Mouse (Mus musculus) NIH3T3 (cell line): ENCODE results near the gene Slc43a2.
"Not testable (repeated sequence)": the region's sequence is repeated elsewhere in the genome, so short reads cannot be mapped to it uniquely, and the experiment has no call there.

Experiments
- DNase-seq: peaks from one replicate; pipeline ENCODE4 v3.0.0-alpha.2; 2012; ENCODE audit warnings: low read depth

Slc43a2 gene

DNA sequence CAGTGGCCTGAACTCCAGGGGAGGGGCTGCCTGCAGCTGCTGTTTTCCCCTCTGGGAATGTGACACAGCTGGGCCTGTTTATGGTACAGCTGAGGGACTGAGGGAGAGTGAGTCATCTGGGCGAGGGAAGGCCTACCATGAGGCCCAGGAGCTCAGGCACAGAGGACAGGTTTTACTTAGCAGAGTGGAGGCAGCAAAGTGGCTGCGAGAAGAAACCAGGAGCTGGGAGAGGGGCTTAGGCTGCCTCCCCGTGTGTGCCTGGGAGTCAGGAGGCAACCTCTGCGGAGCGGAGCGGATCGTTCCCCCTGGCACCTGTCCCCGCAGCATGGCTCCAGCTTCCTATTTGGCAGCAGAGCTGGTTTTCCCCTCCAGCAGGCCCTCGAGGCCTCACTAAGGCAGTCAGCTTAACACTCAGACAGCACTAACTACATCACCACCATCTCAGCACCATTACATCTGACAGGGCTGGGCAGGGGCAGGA, 20.5 kb downstream of the Slc43a2 start:
- peak; percentile 70 for DNase-seq

DNA sequence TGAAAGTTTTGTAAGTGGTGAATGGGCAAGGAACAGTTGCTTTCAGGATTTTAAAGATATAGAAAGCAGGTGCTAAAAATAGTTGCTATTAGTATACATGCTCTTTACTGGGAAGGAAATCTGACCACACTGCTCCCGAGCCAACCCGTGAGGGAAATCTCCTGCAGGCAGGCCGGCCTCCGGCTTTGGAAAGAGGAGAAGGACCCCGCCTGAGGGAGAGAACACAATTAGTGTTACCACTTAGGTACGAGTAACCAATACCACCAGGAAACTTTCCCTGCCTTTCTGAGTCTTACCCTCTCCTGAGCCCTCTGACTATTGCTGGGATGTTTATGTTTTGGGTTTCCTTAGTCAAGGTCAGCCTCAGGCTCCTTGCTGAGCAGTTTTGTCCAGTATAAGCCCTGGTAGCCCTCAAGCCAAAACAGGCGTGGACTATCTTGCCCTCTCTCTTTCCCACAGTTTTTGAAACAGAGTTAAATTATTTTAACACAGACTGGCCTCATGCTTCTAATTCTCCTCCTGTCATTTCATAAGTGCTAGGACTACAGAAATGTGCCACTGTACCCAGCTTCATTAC, 21.5 kb downstream of the Slc43a2 start:
- peak; percentile 57 for DNase-seq

DNA sequence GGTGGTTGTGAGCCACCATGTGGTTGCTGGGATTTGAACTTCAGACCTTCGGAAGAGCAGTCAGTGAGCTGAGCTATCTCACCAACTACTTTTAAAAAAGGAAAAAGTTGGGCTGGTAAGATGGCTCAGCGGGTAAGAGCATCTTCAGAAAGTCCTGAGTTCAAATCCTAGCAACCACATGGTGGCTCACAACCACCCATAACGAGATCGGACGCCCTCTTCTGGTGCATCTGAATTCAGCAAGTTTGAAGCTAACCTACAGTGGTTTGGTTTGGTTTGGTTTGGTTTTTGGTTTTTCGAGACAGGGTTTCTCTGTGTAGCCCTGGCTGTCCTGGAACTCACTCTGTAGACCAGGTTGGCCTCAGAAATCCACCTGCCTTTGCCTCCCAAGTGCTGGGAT, 24.5 kb downstream of the Slc43a2 start:
- not testable (repeated sequence) for DNase-seq

DNA sequence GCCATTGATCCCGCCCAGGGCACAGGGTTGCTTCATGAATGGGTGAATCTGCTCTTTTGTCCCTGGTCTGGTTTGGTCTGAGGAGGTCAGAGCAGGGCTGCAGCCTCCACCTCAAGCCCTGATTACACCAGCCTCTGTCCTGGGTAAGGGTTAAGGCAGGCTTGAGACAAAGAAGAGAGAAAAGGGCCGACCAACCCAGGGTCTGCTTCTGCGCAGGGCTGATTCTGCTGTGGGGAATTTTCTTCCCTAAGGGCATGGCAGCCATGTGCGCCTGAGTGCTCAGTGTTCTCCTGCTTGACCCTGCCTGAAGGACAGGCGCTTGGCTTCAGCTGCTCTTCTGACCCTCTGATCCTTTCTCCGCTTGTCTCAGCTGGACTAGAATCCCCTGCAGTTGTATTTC, 25.6 kb downstream of the Slc43a2 start:
- DNase-seq = no peak

DNA sequence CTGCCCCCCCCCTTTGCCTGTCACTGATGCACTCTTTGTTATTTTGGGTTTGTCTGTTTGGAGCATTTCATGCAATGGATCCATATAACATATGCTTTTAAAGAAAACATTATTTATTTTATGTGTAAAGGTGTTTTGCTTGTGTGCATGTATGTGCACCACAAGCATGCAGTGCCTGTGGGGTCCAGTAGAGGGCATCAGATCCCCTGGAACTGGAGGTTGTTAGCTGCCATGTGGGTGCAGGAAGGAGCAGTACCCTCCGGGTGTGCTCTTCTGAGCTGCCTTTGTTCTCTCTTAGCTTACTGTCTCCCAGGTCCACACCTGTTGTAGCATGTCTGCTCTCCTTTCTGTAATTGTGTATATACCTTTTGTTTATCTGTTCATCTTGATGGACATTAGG, 26.6 kb downstream of the Slc43a2 start:
- DNase-seq = peak; percentile 26

DNA sequence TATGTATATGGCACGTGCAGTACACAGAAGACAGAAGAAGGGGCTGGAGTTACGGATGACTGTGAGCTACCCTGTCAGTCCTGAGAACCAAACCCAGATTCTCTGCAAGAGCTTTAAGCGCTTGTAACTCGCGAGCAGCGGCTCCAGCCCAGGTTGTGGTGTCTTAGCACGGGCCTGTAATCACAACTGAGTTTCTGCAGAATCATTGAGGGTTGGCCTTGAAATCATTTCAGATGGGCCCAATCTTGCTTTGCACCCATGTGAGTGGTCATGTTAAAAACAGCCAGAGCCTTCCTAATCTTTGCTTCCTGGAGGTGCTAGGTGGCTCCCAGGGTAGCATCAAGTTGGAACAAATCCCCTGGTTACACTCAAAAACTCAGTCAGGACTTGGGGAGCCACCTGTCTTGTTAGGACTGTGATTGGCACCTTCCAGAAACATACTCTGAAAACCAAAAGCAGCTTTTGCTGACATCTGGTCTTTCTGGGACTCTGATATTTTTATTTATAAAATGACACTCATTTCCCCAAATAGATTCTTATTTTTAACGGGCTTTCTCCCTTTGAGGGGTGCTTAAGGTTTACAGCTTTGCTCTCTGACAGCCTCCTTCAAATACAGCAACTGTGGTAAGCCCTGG, 28.5 kb downstream of the Slc43a2 start:
- DNase-seq = no peak

DNA sequence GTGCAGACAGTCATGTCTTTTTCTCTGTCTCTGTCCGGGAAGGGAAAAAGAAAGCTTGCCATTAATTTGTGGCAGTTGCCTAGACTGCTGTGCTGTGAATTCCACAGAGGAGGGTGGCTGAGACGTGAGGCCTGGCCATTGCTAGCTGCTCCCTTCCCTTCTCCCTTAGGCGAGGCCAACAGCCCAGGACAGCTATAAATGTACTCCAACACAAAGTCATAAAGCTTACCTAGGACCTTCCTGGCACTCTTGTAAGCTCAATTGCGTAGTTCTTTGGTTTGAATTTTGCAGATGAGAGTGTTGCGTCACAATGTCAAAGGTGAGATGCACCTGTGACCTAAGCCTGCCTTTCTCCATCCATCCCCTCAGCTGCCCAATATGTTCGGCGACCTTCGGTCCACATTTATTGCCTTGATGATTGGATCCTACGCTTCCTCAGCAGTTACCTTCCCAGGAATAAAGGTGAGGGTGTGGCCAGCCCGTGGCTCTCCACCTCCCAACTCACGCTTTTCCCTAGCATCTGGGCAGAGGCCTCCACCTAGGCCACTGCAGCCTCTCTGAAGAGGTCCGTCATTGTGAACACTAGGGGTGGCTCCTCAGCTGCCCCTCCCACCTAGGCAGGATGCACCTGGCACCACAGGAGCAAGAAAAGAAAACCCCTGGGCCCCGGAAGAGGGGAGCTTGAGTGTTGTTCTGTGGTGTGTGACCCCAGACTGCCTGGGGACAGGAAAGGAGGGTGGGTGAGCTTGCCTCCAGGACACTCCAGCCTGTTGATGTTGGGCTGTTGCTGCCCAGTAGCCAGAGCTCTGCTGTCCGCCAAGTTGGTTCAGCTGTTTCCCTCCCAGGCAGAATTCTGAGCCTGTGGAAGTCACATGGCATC, 29.3 kb downstream of the Slc43a2 start:
- no peak for DNase-seq

DNA sequence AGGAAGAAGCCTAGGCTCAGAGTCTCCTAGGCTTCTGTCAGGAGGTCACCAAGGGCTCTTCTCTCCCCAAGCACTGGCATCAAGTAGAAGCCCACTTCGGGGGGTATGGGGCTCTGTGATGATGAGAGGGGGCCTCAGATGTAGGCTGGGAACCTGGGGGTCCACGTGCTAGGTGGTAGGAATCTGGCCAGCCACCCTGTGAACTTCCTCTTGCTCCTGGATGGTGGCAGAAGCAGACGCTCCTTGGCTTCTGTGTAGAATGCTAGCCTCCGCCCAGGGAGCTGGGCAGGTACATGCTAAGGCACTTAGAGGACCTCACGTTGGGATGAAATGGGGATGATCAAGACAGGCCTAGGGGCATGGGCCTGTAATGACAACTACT, 29.9 kb downstream of the Slc43a2 start:
- DNase-seq = no peak

DNA sequence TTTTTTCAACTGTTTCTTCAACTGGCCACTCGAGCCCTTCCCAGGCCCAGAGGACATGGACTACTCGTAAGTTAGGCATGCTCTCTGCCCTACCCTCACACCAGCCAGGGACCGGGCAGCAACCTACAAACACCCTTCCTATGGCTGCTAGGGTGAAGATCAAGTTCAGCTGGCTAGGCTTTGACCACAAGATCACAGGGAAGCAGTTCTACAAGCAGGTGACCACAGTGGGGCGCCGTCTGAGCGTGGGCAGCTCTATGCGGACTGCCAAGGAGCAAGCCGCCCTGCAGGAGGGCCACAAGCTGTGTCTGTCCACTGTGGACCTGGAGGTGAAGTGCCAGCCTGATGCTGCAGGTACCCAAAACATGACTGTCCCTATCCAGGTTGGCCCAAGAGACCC, 31.3 kb downstream of the Slc43a2 start:
- DNase-seq = peak; percentile 21

DNA sequence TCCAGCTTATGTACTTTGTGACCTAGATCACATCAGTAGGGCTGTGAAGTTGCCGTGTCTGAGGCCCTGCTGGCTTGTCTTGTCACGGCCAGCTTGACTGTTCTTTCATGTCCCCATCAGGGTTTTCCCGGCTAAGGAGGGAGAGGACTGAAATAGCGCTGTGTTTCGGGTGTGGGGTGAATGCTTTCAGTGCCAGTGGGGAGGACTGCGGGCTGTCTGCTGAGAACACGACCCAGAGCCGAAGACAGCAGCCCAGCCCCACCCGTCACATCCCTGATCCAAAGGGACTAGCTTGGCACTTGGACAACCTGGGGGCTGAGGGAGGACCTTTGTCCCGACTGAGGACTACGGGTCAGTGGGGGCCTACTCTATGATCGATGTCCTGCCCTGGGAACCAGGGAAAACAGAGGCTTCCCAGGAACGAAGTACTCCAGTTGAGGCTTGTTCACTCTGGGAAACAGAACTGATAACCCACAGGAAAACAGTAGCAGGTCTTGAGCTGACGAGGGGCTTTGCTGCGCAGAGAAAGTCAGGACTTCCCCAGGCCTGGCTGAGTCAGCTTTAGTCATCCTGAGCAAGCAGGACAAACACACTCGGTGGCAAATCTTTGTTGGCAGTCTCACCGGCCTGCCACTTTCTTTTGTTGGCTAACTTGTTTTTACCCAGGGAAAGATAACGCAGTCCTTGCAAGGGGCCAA, 32.5 kb downstream of the Slc43a2 start:
- DNase-seq = peak; percentile 72

DNA sequence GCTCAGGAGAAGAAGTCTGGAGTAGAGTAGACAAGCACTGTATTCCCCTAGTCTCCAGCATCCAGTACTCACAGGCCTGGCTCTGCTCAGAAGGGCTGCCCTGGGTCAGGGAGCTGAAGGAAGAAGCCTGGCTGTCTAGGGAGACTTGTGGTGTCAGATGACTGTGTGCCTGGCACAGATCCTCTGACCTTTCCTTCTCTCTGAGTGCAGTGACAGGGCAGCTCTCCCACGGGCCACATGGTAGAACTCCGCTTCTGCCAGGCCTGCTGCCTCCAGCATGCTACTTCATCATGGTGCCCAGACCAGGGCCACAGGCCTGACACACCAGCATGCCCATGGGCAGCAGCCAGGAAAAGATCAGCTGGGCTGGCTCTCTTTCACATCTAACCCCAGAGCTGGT, 34.4 kb downstream of the Slc43a2 start:
- DNase-seq = peak; percentile 50

DNA sequence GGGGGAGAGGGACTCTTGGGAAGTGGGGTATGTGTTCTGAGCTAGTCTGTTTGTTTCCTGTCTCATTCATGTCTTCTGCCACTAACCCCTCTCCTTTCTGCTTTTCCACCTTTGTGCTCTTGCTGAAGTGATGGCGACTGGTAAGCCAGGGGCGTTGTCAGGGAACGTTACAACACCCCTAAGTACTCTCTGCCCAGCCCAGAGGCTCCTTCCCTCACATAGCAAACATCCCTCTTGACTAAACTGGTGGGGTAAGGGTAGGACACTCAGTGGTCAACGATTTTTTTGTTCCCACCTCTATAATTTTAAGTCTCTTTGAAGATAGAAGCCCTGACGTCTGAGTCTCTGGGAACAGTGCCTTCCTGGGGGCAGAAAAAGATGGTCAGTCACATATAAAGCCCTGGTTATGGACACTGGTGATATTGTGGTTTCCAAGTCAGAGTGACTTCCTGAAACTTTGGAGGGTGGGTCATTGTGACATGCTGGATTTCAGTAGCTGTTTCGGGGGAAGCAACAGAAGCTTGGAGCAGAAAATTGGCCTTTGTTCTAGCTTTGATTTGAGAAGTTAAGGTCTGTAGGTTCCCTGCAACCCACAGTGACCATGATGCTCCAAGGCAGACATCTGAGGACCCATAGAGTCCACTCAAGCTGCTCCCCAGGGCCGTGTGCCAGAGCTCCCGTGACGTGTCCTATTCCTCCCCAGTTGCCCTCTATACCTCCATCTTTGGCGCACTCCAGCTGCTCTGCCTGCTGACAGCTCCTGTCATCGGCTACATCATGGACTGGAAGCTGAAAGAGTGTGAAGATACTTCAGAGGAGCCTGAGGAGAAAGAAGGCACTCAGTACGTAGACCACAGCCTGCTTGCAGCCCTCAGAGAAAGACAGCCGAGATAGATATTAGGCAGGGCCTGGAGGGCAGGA, 35.0 kb downstream of the Slc43a2 start:
- DNase-seq = no peak

DNA sequence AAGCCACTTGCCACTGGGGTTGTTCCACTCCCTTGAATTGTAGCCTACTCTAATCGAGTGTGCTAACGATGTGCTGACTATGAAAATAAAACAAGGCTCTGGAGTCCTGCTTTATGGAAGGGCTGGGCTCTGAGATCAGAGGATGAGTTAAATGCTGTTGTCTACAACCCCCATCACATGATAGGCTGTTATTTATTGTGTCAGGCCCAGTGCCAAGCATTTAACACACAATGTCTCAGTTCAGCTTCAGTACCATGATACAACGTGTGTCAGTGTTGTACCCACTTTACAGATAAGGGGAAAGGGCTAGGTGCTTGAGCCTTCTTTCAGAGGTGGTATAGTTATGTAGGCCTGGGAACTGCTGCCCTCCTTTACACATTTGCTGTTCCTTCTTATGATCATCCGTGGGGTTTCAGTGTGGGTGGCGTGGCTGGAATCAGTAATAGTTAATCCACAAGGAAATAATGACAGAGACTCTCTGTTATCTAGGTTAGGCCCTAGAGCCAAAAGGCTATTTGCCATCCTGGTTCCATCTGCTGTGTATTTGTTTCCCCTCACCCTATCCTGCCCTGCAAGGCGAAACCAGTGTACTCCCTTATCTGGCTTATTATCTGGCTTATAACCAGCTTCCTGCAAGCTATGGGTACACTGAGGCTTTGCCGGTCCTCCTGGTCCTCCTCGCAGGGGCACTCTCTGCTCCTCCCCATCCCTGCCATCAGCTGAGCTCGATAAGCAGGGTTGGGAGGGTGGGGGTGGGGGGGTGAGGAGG, 36.0 kb downstream of the Slc43a2 start:
- DNase-seq = peak; percentile 40

DNA sequence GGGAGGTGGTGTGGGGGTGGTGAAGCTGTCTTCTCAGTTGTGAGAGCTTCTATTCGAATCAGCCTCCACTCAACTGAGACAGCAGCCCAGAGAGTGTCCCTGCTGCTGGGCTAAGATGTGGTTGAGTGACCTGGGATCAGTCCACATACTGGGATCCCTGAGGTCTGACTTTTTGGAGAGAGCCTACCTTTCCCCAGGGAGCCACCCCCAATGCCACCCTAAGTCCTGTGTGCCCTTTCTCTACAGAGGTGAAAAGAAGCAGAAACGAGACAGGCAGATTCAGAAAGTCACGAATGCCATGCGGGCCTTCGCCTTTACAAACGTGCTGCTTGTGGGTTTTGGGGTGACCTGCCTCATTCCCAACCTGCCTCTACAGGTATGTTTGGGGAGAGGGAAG, 36.6 kb downstream of the Slc43a2 start:
- no peak for DNase-seq

DNA sequence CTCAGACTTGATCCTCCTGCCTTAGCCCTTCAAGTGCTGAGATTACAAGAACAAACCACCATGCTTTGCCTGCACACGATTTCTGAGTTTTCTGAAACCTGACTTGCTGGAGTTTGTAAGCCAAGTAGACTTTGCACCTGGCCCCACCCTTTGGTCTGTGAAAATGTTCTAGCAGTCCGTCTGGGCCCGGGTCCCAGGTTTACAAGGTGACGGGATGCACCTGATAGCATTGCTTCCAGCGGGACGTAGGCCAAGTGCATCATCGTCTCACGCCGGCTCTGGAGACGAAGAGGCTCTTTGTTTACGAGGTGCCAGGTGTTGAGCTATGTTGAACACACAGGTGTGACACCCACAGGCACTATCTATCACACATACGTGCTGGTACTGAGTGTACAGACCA, 37.5 kb downstream of the Slc43a2 start:
- no peak for DNase-seq

DNA sequence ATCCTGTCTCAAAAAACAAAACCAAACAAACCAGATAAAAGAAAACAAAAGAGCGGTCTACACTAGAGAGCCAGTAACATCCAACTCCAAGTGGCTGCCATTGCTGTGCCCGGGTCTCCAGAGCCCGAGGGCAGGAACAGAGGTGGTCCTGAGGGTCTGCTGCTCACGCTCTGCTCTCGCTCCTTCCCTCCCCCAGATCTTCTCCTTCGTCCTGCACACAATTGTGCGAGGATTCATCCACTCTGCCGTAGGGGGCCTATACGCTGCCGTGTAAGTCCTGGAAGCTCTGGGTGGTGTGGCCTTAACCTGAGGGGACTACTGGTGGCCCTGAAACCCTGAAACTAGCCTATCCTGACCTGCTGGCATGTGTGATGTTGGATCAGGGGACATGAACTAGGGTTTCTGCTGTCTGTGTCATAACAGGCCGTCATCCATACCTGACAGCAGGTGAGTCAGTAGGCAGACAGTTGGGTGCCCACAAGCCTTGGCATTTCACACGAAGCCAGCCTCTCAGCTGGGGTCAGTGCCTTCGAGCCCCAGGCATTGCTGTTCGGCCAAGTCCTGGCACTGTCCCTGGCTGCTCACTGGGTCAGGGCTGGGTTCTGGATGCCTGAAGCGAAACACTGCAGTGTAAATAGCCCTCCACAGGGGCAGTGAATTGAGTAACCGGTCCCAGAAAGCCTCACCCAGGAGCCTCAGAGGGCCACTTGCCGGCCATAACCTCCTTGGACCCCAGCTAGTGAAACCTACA, 39.1 kb downstream of the Slc43a2 start:
- no peak for DNase-seq

DNA sequence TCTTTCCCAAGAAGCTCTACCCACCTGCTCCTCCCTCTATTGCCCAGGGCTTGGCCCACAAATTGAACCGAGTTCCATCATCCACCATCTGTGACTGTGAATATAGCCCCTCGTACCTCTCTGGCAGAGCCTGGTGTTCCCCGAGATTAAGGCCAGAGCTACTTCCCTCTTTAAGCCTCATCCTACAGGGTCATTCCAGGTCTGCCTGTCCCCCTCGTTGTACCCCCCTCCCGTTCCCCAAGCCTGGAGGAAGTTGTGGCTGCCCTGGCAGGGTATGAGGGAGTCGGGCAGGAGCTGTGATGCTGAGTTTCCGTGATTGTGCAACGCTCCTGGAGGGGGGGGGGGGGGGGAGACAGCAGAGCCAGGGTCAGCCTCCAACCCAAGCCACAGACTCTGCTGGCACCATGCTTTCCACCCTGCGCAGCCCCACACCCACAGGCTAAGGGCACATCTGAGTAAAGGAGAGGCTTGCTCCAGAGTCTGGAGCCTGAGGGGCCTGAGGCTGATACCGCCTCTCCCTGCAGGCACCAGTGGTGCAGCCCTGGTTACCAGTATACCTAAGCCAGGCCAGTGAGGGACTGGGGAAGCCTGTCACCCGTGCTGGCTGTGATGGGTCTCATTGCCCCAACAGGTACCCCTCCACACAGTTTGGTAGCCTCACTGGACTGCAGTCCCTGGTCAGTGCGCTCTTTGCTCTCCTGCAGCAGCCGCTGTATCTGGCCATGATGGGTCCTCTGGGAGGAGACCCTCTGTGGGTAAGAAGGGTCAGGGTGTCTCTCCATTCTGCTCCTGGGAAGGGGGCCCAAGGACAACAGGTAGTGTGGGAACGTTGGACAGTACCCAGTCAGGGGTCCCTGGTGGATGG, 39.9 kb downstream of the Slc43a2 start:
- DNase-seq = peak; percentile 84

DNA sequence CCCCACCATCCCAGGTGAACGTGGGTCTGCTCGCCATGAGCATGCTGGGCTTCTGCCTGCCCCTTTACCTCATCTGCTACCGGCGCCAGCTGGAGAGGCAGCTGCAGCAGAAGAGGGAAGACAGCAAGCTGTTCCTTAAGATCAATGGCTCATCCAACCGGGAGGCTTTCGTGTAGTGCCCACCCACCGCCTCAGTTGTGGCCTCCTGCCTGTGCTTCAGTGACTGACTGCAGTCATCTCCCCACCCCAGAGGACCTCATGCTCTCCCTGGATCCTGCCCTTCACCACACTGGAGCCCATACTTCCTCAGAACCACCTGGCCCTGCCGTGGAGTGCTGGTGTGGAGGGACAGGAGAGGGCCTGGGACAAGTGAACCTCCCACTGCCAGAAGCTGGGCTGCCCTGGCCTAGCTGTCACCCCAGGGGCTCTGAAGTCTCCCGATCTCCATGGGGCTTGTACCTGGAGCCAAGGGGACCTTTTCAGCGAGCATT, 40.9 kb downstream of the Slc43a2 start:
- no peak for DNase-seq
